Mouse (Mus musculus): ENCODE results near the gene Syt14. TPM values are rescaled to one million over a fixed set of nuclear protein-coding genes. Genes with fewer than 3 reads are reported as not detected.
A peak's percentile ranks its signal among the peaks of the same experiment; 100 is the strongest.

The Syt14 gene
- 1.3 and 1.4 TPM in 2 replicates for polyA plus RNA-seq (2015; fragmentation: Nextera tagmentation; extraction: Ambion mirVana)

DNA sequence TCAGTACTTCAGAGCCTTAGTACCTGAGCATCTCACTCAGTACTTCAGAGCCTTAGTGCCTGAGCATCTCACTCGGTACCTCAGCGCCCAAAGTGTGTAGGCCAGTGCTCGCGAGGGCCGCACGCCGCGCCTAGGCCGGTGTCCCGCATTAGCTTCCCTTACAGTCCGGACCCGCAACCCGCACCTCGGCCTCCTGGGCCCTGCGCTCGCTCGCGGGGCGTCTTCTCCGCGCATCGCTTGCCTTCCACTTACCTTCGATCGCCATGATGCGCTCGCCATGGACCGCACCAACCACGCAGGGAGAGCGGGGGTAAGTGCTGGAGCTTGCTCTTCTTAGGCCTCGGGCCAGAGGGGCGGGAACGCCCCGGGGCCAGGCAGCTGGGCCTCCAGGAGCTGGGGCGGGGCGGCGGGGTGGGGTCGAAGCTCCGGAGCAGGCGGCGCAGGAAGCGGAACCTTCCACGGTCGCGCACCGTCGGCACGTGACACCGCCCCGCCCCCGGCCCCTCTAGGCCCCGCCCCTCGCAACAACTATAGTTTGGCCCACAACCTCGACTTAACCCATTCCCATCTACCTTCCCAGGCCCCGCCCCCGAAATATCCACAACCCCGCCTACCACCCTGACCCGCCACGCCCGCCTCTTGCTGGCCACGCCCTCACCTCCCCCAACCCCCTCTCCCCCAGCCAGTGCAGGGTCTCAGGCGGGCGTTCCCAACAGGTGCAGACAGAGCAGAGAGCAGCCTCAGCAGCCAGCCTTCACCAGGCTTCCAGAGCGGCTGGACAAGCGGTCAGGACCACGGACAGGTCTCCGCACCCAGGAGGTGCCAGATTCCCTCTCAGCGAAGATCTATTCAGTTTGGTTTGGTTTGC is at the start of gene Syt14:
TSS of gene Syt14 (minus strand) at position 405 of the 868 bp plus-strand sequence.
- peak within 1 kb of the TSS; percentile 84 for H3K4me2 ChIP-seq (ENCODE audit: low read depth, low read length)
- peaks cover 4% of the 10 kb centered on the region; the same call in 1 of the 2 replicates for H3K27me3 ChIP-seq (replicated peaks; ENCODE audit: control insufficient read depth, insufficient read depth, low read length)
- ATAC-seq, result peak; percentile 99
- no peaks in the 10 kb centered on the region for H3K36me3 ChIP-seq (ENCODE audit: control insufficient read depth, insufficient read depth, low read length)
- under 1% methylated on average over 64 of the region's 67 CpGs for WGBS
- H3K27ac ChIP-seq (ENCODE audit: low read length), result peak within 1 kb of the TSS; percentile 33
- H3K9me3 ChIP-seq (ENCODE audit: control insufficient read depth, low read length), result no peaks in the 10 kb centered on the region
- peaks cover 6% of the 10 kb centered on the region; the same call in 1 of the 2 replicates for H3K4me1 ChIP-seq (ENCODE audit: control insufficient read depth, insufficient read depth, low read length)
- H3K9ac ChIP-seq (ENCODE audit: low read depth, low read length), result peak within 1 kb of the TSS; percentile 71
- peak within 1 kb of the TSS; percentile 69 for H3K4me3 ChIP-seq (ENCODE audit: low read length)

DNA sequence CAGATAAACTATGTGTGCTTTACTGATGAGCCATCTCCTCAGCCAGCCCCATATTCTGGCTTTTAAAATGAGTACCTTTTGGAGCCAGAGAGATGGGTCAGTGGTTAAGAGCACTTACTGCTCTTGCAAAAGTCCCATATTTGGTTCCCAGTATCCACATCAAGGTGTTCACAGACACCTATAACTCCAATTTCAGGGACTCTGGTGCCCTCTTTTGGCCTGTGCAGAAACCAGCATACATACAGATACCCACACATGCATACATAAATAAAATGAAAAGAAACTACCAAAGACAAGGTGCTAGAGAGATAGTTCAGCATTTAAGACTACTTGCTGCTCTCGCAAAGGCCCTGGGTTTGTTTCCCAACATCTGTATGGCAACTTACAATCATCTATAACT is 48.4 kb upstream of the Syt14 start:
- Histone ChIP-seq H3K9ac (ENCODE audit: low read depth, low read length) (no peak overlapping the region), H3K9me3 (ENCODE audit: control insufficient read depth, low read length) (no peaks in the 10 kb centered on the region), H3K4me3 (ENCODE audit: low read length) (no peak overlapping the region), H3K36me3 (ENCODE audit: control insufficient read depth, insufficient read depth, low read length) (no peaks in the 10 kb centered on the region), H3K4me1 (ENCODE audit: control insufficient read depth, insufficient read depth, low read length) (peaks cover 12% of the 10 kb centered on the region; the same call in 1 of the 2 replicates), H3K4me2 (ENCODE audit: low read depth, low read length) (no peak overlapping the region), H3K27me3 (replicated peaks; ENCODE audit: control insufficient read depth, insufficient read depth, low read length) (no peaks in the 10 kb centered on the region), H3K27ac (ENCODE audit: low read length) (no peak overlapping the region)
- 93% methylated on average over 1 of the region's 1 CpGs for WGBS
- ATAC-seq, result no peak

GRCm38 (mm10) chr1:193083051-193083450 is 47.5 kb upstream of the Syt14 start:
- Histone ChIP-seq H3K9me3 (ENCODE audit: control insufficient read depth, low read length) (no peaks in the 10 kb centered on the region), H3K36me3 (ENCODE audit: control insufficient read depth, insufficient read depth, low read length) (no peaks in the 10 kb centered on the region), H3K27me3 (replicated peaks; ENCODE audit: control insufficient read depth, insufficient read depth, low read length) (no peaks in the 10 kb centered on the region), H3K4me3 (ENCODE audit: low read length) (no peak overlapping the region), H3K4me2 (ENCODE audit: low read depth, low read length) (no peak overlapping the region), H3K4me1 (ENCODE audit: control insufficient read depth, insufficient read depth, low read length) (peaks cover 12% of the 10 kb centered on the region; the same call in 1 of the 2 replicates), H3K27ac (ENCODE audit: low read length) (no peak overlapping the region), H3K9ac (ENCODE audit: low read depth, low read length) (no peak overlapping the region)
- peak; percentile 29; the same call in 1 of the 2 replicates for ATAC-seq
- 74% methylated on average over 7 of the region's 7 CpGs for WGBS

DNA sequence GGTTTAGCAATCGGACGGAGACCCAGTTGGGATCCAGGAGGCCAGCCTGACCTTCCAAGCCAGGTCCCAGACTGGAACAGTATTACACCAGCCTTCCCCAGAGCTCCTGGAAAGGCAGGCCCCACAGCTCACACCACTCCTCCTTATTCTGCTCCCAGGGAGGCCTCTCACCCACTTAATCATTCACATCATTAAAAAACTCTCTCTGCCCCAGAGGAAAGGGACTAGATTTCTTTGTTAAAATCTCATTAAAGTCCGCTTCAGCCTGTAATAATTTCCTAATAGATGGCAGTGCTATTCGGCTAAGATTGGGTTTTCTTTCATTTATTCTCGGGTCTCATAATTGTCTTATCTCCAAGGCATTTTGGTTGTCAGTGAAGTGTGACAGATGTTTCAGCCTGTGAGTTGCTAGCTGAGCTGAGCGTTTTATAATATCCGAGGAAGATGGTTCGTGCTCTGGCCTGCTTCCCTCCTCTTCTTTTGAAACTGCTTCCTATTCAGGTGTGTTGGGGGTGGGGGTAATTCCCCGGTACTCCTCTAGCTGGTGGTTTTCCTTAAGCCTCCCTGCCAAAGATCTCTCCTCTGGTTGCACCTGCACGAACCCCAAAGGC is 46.8 kb upstream of the Syt14 start:
- 60% methylated on average over 10 of the region's 10 CpGs for WGBS
- no peak overlapping the region for H3K4me2 ChIP-seq (ENCODE audit: low read depth, low read length)

DNA sequence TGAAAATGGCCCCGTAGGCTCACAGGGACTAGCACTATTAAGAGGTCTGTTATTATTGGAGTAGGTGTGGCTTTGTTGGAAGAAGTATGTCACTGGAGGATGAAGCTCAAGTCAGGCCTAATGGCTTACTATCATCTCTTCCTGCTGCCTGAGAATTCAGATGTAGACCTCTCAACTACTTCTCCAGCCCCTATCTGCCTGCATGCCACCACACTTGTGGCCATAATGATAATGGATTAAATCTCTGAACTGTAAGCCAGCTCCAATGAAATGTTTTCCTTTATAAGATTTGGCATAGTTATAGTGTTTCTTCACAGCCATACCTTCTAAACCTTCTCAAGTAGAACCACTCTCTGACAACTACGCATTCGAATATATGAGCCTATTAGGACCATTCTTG is 27.0 kb upstream of the Syt14 start:
- 90% methylated on average over 3 of the region's 3 CpGs for WGBS
- Histone ChIP-seq H3K4me2 (ENCODE audit: low read depth, low read length) (no peak overlapping the region), H3K9ac (ENCODE audit: low read depth, low read length) (no peak overlapping the region), H3K4me3 (ENCODE audit: low read length) (no peak overlapping the region), H3K27ac (ENCODE audit: low read length) (no peak overlapping the region), H3K36me3 (ENCODE audit: control insufficient read depth, insufficient read depth, low read length) (no peaks in the 10 kb centered on the region), H3K27me3 (replicated peaks; ENCODE audit: control insufficient read depth, insufficient read depth, low read length) (no peaks in the 10 kb centered on the region), H3K9me3 (ENCODE audit: control insufficient read depth, low read length) (no peaks in the 10 kb centered on the region), H3K4me1 (ENCODE audit: control insufficient read depth, insufficient read depth, low read length) (no peaks in the 10 kb centered on the region)
- ATAC-seq, result no peak

More for the DNA sequence above, 46.8 kb upstream of the Syt14 start:
- Histone ChIP-seq H3K27me3 (replicated peaks; ENCODE audit: control insufficient read depth, insufficient read depth, low read length) (no peaks in the 10 kb centered on the region), H3K4me1 (ENCODE audit: control insufficient read depth, insufficient read depth, low read length) (peaks cover 9% of the 10 kb centered on the region; the same call in 1 of the 2 replicates), H3K36me3 (ENCODE audit: control insufficient read depth, insufficient read depth, low read length) (no peaks in the 10 kb centered on the region), H3K9ac (ENCODE audit: low read depth, low read length) (no peak overlapping the region), H3K9me3 (ENCODE audit: control insufficient read depth, low read length) (no peaks in the 10 kb centered on the region), H3K27ac (ENCODE audit: low read length) (no peak overlapping the region), H3K4me3 (ENCODE audit: low read length) (no peak overlapping the region)
- ATAC-seq, result no peak

- H3K27me3 ChIP-seq (replicated peaks; ENCODE audit: control insufficient read depth, insufficient read depth, low read length), result no peaks in the 10 kb centered on the region
- no peak overlapping the region for H3K9ac ChIP-seq (ENCODE audit: low read depth, low read length)
- no peak for ATAC-seq
- no peaks in the 10 kb centered on the region for H3K36me3 ChIP-seq (ENCODE audit: control insufficient read depth, insufficient read depth, low read length)
- no peak overlapping the region for H3K4me3 ChIP-seq (ENCODE audit: low read length)
- H3K4me1 ChIP-seq (ENCODE audit: control insufficient read depth, insufficient read depth, low read length), result no peaks in the 10 kb centered on the region
- no peak overlapping the region for H3K27ac ChIP-seq (ENCODE audit: low read length)
- no peaks in the 10 kb centered on the region for H3K9me3 ChIP-seq (ENCODE audit: control insufficient read depth, low read length)
- no peak overlapping the region for H3K4me2 ChIP-seq (ENCODE audit: low read depth, low read length)
- 77% methylated on average over 2 of the region's 2 CpGs for WGBS
Measured at GRCm38 (mm10) chr1:193060167-193060566, 24.6 kb upstream of the Syt14 start.

DNA sequence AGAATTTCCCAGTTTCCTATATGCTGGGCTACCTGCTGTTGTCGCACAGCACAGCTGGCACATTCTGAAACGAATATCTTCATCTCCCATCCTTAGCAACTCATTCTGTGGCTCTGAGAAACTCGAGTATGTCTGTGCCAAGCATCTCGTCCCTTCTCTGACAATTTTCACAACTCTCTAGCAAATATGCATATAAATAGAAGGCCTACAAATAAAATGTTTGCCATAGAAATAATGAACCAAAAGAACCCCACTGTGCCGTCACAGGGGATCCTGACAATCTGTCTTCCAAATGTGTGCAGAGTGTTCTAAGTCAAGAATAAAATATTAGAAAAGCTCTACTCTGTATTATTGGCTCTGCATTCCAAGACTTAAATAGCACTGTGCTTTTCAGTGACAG is 24.0 kb upstream of the Syt14 start:
- ATAC-seq, result no peak
- WGBS, result 78% methylated on average over 5 of the region's 5 CpGs
- Histone ChIP-seq H3K9ac (ENCODE audit: low read depth, low read length) (no peak overlapping the region), H3K4me3 (ENCODE audit: low read length) (no peak overlapping the region), H3K9me3 (ENCODE audit: control insufficient read depth, low read length) (no peaks in the 10 kb centered on the region), H3K27ac (ENCODE audit: low read length) (no peak overlapping the region), H3K27me3 (replicated peaks; ENCODE audit: control insufficient read depth, insufficient read depth, low read length) (no peaks in the 10 kb centered on the region), H3K4me1 (ENCODE audit: control insufficient read depth, insufficient read depth, low read length) (no peaks in the 10 kb centered on the region), H3K36me3 (ENCODE audit: control insufficient read depth, insufficient read depth, low read length) (no peaks in the 10 kb centered on the region), H3K4me2 (ENCODE audit: low read depth, low read length) (no peak overlapping the region)

- no peaks in the 10 kb centered on the region for H3K27me3 ChIP-seq (replicated peaks; ENCODE audit: control insufficient read depth, insufficient read depth, low read length)
- ATAC-seq, result no peak
- 70% methylated on average over 5 of the region's 5 CpGs for WGBS
- H3K4me3 ChIP-seq (ENCODE audit: low read length), result no peak overlapping the region
- no peak overlapping the region for H3K9ac ChIP-seq (ENCODE audit: low read depth, low read length)
- no peaks in the 10 kb centered on the region for H3K9me3 ChIP-seq (ENCODE audit: control insufficient read depth, low read length)
- no peak overlapping the region for H3K4me2 ChIP-seq (ENCODE audit: low read depth, low read length)
- H3K4me1 ChIP-seq (ENCODE audit: control insufficient read depth, insufficient read depth, low read length), result no peaks in the 10 kb centered on the region
- no peak overlapping the region for H3K27ac ChIP-seq (ENCODE audit: low read length)
- no peaks in the 10 kb centered on the region for H3K36me3 ChIP-seq (ENCODE audit: control insufficient read depth, insufficient read depth, low read length)
Measured at GRCm38 (mm10) chr1:193054401-193054800, 18.8 kb upstream of the Syt14 start.

DNA sequence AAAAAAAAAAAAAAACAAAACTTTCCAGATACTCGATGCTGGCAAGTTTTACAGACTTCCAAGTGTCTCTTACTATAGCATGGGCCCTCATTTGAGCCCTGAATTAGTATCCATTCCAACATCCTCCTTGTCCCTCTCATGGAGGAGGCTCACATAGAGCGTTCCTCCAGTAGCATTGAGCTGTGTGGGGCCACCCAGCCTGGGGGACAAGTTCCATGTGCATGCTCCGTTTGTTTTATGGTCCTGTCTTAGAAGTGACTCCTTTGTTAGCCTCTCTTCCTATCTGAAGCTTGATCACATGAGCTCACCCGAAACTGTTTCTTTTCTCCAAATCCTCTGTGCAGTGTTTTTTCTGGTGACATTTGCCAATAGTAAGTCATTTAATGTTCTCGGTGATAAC is 17.5 kb upstream of the Syt14 start:
- Histone ChIP-seq H3K4me2 (ENCODE audit: low read depth, low read length) (no peak overlapping the region), H3K27me3 (replicated peaks; ENCODE audit: control insufficient read depth, insufficient read depth, low read length) (no peaks in the 10 kb centered on the region), H3K4me1 (ENCODE audit: control insufficient read depth, insufficient read depth, low read length) (no peaks in the 10 kb centered on the region), H3K4me3 (ENCODE audit: low read length) (no peak overlapping the region), H3K9ac (ENCODE audit: low read depth, low read length) (no peak overlapping the region), H3K9me3 (ENCODE audit: control insufficient read depth, low read length) (no peaks in the 10 kb centered on the region), H3K36me3 (ENCODE audit: control insufficient read depth, insufficient read depth, low read length) (no peaks in the 10 kb centered on the region), H3K27ac (ENCODE audit: low read length) (no peak overlapping the region)
- 63% methylated on average over 5 of the region's 5 CpGs for WGBS
- ATAC-seq, result peak; percentile 78
